Mouse (Mus musculus) macrophage (primary cell): ENCODE measurements around the gene Mustn1. TPM values are rescaled to one million over a fixed set of nuclear protein-coding genes. Genes with fewer than 3 reads are reported as not detected.

ENCODE experiments used
- H3K27ac ChIP-seq: fragments of 350-480 bp; formaldehyde crosslinking; 2 replicates; pipeline ENCODE4 v1.9.0; 2021
- H3K36me3 ChIP-seq: fragments of 350-480 bp; formaldehyde crosslinking; 2 replicates; pipeline ENCODE4 v1.9.0; 2021; ENCODE audit errors: inconsistent target
- H3K4me3 ChIP-seq: fragments of 350-480 bp; formaldehyde crosslinking; 2 replicates; pipeline ENCODE4 v1.9.0; 2021; ENCODE audit errors: inconsistent target
- H3K79me2 ChIP-seq: fragments of 350-480 bp; formaldehyde crosslinking; 2 replicates; pipeline ENCODE4 v1.9.0; 2021; ENCODE audit errors: inconsistent target
- WGBS: methylation state at CpG from one replicate; pipeline ENCODE4 v1.1.7; 2026; ENCODE audit warnings: inconsistent platforms; ENCODE audit not compliant: missing documents; 5-methylcytosine and 5-hydroxymethylcytosine counted together
- polyA plus RNA-seq: library from polyadenylated mRNA; stranded (reverse); fragments of 250-400 nt; gene quantifications from 3 replicates; pipeline ENCODE4 v1.2.4, GENCODE M21; 2018; ENCODE audit warnings: inconsistent platforms
- total RNA-seq, 78 experiments: library from RNA; depleted of rRNA; stranded (reverse); fragments of 250-400 nt; gene quantifications; 1 replicate in 9 of 78; 2 replicates in 24 of 78; 3 replicates in 43 of 78; 4 replicates in 2 of 78; pipeline ENCODE4 v1.2.4; 2018; ENCODE audit warnings: inconsistent platforms in 56 of 78

The Mustn1 gene
- total RNA-seq (2018; cell fraction: chromatin; rRNA removed): 1 to 10 TPM in 22 of 26 experiments, under 1 TPM in 3, not detected in 1; 0.66 to 3.6 (median 2.0) TPM
- under 1 TPM in 4 of 26 experiments, not detected in 22; 0.17 to 0.33 (median 0.21) TPM for total RNA-seq (2018; cell fraction: cytosol; rRNA removed)
- total RNA-seq (2018; cell fraction: nucleus; rRNA removed): 1 to 10 TPM in 22 of 26 experiments, under 1 TPM in 3, not detected in 1; 0.58 to 3.6 (median 1.7) TPM
- 0.19 TPM in 1 of 3 replicates, not detected in the others for polyA plus RNA-seq

DNA sequence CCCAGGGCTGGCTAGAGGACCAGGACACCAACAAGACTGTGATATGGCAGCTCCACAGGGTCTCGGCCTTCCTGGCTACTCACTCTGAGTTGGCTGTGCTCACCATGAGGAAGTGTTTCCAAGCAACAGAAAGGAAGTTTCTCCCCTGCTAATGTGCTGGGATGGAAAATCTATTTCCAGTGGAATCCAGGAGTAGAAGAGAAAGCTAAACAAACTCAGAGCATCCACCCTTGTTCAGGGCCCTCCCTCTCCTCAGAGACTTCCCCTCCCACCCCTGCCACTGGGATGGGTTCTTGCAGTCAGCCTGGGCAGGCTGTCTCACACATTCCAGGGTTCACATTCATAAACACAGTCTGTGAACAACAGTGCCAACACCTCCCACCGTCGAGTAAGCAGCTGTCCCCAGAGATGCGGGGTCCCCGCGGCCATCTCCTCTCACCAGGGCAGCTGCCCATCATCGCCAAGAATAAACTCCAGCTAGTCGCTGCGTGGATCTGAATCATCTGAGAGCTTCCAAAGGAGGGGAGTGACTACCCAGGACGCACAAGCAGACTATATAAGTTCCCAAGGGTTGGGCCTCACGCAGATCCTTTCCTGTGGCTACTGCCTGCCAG, at the start of gene Mustn1:
Mustn1 (plus strand) TSS at position 243 of the 614 bp plus-strand sequence.
- no peak within 1 kb of the TSS for H3K27ac ChIP-seq
- WGBS: 84% methylated on average over 11 of the region's 11 CpGs
- no peak within 1 kb of the TSS for H3K4me3 ChIP-seq
- H3K79me2 ChIP-seq: no peaks in the 10 kb centered on the region
- no peaks in the 10 kb centered on the region for H3K36me3 ChIP-seq

DNA sequence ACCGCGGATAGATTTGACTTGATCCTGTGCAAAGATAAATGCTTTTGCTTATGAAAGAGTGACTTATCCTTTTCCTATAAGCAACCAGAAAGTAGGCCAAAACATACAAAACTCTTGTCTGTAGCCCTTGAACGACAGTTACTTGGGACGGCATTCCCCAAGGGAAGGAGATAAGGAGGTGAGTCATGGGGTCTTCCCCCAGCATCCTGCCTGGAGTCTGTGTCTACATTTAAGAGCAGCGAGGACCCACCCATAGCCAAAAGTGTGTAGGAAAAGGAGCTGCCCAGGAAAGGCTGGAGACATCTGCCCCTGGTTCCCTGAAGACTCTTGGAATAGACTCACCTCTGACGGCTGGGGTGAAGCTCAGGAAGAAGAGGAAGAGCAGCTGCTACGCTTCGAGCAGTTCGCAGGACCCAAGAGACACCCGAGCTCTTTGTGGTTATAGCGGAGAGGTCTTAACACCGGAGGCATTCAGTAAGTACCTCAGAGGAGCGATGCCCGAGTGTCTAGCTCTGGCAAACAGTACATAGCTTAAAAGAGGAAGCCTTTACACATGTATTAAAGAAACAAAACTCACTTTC, 41.5 kb upstream of the Mustn1 start:
- Histone ChIP-seq H3K27ac (no peak overlapping the region), H3K36me3 (no peaks in the 10 kb centered on the region), H3K79me2 (no peaks in the 10 kb centered on the region; the same call in 1 of the 2 replicates), H3K4me3 (no peak overlapping the region)
- WGBS: 88% methylated on average over 14 of the region's 14 CpGs

DNA sequence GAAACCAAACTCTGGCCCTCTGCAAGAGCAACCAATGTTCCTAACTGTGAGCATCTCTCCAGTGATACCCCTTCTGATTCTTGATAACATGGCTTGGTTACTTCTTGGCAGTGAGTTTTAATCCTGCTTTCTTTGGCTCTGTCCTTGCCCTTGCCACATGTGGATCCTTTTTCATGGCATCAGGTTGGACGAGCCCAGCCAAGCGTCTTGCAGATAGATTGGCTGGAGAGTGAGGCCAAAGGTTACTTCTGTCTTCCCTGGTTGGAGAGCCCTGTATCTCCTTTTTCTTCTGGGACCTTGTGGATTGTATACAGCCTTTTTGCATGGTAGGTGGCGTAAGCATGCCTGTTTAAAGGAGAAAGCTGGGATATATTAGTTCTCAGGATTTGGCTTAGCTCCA, 35.3 kb upstream of the Mustn1 start:
- no peak overlapping the region for H3K27ac ChIP-seq
- 100% methylated on average over 3 of the region's 3 CpGs for WGBS
- H3K36me3 ChIP-seq: no peaks in the 10 kb centered on the region
- H3K79me2 ChIP-seq: no peaks in the 10 kb centered on the region
- H3K4me3 ChIP-seq: no peak overlapping the region

DNA sequence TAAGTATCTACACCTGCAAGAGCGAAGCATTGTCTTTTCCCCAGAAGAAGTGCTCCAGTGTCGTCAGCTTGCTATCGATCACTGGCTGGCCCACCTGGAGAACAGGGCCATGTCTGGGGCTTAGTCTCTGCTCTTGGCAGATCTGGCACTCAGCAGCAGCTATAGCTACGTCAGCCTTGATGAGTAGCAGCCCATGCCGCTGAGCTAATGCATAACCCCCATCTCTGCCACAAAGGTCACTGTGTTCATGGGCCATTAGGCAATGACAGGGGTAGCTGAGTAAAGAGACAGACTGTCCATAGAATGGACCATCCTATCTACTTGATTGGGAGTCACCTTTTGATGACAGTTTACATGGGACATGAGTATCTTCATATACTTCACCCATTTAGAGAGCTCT, 28.5 kb upstream of the Mustn1 start:
- WGBS: 100% methylated on average over 5 of the region's 5 CpGs
- no peaks in the 10 kb centered on the region for H3K79me2 ChIP-seq
- H3K4me3 ChIP-seq: no peak overlapping the region
- no peaks in the 10 kb centered on the region for H3K36me3 ChIP-seq
- H3K27ac ChIP-seq: no peak overlapping the region

DNA sequence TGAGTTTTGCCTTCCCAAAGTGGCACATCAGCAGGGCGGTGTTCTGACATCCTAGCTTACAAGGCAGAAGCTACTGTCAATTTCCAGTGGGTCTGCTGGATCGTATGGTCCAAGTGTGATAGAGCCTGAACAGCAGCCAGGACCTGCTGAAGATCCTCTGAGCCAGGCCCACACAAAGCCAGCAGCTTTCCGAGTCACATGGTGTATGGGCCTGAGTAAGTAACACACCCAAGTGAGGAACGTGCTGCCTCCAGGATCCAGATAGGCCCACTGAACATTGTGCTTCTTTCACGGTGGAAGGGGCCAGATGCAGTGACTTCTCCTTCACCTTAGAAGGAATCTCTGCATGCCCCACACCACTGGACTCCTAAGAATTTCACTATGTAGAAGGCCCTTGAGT, 26.7 kb upstream of the Mustn1 start:
- Histone ChIP-seq H3K4me3 (no peak overlapping the region), H3K79me2 (no peaks in the 10 kb centered on the region), H3K36me3 (no peaks in the 10 kb centered on the region), H3K27ac (no peak overlapping the region)
- 95% methylated on average over 5 of the region's 5 CpGs for WGBS

DNA sequence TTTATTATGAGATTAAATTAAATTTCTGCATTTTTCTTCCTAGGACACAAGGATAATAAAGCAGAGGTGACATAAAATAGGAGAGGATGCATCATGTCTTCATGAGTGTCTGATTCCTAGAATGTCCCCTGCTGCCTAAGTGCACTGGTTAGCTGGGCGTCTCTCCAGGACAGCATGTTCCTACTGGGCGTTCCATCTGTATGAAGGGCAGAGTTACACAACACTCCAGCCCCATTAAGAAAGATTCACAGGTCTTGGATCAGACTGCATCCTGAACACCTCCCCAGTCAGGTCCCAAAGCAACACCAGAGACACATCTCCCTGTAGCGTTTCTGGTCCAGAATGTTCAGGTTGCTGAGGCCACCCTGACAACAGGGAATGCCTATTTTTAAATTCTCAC, 23.7 kb upstream of the Mustn1 start:
- 90% methylated on average over 3 of the region's 3 CpGs for WGBS
- H3K79me2 ChIP-seq: no peaks in the 10 kb centered on the region
- no peak overlapping the region for H3K27ac ChIP-seq
- H3K36me3 ChIP-seq: no peaks in the 10 kb centered on the region
- no peak overlapping the region for H3K4me3 ChIP-seq

DNA sequence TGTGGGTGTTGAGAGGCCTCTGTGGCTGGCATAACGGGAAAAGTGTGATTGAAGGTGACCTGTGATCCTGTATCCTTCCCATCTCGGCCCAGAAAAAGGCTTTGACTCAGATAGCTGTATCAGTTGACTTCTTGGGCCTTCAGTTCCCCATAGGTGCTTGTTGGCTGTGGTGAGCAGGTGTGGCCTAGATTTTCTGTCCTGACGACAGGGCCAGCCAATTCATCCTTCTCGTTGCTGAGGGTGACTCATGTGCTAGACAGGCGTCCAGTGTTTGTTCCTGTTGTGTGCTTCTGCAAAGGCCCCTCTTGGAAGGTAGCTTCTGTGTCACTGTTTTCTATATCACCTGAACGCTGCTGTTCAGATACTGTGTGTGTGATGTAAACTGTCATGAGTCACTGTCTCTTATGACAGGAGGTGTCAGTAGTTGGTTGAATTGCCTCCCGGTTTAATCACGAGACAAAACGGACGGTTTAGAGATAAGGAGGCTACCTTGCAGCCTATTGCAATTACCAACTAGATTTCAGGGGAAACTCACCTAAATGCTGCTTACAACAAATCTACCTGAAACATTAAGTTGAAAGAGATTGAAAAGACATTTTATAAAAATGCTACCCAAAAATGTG, 22.0 kb upstream of the Mustn1 start:
- Histone ChIP-seq H3K4me3 (no peak overlapping the region), H3K79me2 (no peaks in the 10 kb centered on the region), H3K27ac (no peak overlapping the region), H3K36me3 (no peaks in the 10 kb centered on the region)
- whole genome bisulfite sequencing: 89% methylated on average over 10 of the region's 10 CpGs

DNA sequence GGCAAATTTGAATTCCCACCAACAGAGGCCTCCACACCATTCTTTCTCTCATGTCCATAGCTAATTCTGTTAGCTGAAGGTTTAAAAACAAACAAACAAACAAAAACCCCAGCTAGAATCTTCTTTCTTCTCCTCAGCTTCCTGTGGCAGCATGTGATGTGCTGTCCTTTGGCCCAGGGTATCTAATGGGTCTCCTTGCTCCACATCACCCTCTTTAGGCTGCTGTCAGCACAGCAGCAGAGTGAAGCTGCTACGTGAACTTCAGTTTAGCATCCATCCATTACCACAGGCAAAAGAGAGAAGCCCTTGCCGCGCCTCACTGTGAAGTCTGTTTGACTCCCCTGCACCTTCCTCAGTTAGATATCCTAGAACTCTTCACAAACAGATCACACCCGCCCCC, 21.0 kb upstream of the Mustn1 start:
- Histone ChIP-seq H3K79me2 (no peaks in the 10 kb centered on the region), H3K4me3 (no peak overlapping the region), H3K27ac (no peak overlapping the region), H3K36me3 (no peaks in the 10 kb centered on the region)
- 89% methylated on average over 4 of the region's 4 CpGs for WGBS

DNA sequence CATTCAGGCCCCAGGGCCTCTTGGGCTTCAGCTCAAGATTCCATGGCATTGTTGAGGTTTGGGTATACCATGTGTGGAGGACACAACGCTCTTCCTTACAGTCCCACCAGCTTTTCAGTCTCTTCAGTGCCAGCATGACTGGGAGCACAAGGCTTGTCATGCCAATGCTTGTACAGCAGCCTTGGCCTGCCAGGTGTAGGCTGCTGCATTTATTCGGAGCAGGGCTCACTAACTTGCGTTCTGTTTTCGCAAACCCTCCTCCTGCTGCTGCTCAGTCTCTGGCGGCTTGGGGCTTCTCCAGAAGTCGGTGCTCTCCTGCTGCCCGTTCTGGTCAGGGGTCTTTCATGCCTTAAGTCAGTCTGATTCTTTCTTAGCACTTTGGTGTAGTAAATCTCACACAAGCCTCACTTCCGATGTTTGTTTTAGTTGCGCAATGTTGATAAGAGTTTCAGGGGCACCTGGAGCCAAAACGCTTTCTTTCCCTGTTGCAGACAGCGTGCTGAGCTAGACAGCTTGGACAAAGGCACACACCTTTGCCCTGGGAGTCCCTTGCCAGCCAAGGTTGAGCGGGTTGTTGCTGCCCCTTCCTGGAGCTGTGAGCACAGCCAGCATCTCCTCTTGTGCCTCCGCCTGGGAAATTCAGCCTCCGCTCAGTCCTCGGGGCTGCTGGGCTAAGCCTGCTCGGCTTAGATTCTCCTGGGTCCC, 17.4 kb upstream of the Mustn1 start:
- H3K79me2 ChIP-seq: no peaks in the 10 kb centered on the region
- H3K36me3 ChIP-seq: no peaks in the 10 kb centered on the region
- H3K4me3 ChIP-seq: no peak overlapping the region
- WGBS: 79% methylated on average over 15 of the region's 16 CpGs
- H3K27ac ChIP-seq: no peak overlapping the region

DNA sequence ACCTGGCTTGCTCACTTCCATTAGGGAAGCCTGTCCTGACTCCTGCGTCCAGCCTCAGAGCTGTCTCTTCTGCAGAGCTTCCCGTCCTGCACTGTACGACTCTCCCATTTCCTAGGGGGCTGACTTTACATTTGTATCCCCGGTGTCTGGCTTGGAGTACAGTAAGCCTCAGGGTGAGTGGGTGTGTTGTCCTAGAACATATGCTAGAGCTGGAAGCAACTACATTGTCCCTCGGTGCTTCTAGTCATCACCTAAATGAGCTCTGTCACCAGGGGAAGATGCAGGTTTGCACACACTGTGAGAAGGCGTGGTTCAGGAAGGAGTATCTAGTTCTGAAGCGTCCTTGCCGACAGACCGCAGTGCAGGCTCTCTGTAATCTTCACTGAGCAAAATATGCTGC, 16.6 kb upstream of the Mustn1 start:
- H3K4me3 ChIP-seq: no peak overlapping the region
- H3K36me3 ChIP-seq: no peaks in the 10 kb centered on the region
- no peaks in the 10 kb centered on the region for H3K79me2 ChIP-seq
- H3K27ac ChIP-seq: no peak overlapping the region
- 96% methylated on average over 9 of the region's 9 CpGs for WGBS

DNA sequence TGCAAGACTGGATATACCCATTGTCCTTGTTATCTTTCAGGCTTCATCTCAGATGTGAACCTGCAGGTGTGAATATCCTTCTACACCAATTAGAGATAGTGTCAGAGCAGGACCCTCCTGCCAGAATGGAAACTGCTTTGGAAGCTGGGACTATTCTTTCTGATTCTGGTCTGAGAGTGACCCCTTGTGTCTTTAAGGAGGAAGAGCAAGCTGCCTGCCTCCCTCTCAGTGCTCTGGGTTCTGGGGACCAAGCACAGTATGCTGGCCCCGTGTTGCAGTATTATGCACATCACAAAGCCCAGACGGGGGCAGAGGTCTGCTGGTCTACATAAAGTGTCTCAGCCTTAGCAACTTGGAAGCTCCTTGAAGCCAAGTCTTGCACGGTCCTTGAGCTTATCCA, 13.7 kb upstream of the Mustn1 start:
- H3K4me3 ChIP-seq: no peak overlapping the region
- no peaks in the 10 kb centered on the region for H3K79me2 ChIP-seq
- no peaks in the 10 kb centered on the region for H3K36me3 ChIP-seq
- no peak overlapping the region for H3K27ac ChIP-seq
- WGBS: 87% methylated on average over 3 of the region's 3 CpGs

DNA sequence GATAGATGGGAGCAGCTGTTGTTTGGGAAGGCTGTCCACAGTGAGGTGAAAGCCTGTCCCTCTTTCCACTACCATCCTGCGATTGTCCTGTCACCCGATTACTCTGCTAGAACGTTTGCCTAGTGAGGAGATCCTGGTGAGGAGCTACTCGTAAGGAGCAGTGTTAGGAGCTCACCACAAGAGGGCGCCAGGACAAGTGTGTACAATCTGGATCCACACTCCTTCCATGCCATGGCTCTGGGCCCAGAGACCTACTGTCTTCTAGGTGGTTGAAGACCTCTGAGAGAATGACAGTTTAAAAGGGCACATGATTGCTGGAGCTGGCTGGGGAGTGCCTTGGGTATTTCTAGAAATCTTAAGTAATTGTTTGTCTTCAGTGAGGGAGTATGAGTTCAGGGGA, 12.0 kb upstream of the Mustn1 start:
- Histone ChIP-seq H3K79me2 (no peaks in the 10 kb centered on the region), H3K4me3 (no peak overlapping the region), H3K27ac (no peak overlapping the region), H3K36me3 (no peaks in the 10 kb centered on the region; the same call in 1 of the 2 replicates)
- WGBS: 45% methylated on average over 5 of the region's 5 CpGs

DNA sequence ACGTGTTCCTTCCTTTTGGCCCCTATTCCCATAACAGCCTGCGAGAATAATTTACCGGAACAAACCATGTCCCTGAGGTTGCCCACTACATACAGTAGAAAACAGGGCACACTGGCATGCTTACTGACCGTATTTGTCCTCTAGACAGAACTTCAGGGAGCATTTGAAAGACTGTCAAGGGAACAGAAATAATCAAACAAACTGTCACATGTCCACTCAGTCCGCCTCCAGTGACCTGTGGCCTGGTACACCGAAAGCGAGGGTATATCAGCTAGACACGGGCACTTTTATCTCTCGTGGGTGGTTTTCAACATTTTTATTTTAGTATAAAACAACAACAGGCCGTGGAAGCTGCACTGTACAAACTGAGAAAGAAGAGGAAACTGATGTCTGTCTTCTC, 10.2 kb upstream of the Mustn1 start:
- H3K79me2 ChIP-seq: no peaks in the 10 kb centered on the region
- WGBS: 87% methylated on average over 9 of the region's 10 CpGs
- no peak overlapping the region for H3K27ac ChIP-seq
- no peak overlapping the region for H3K4me3 ChIP-seq
- no peaks in the 10 kb centered on the region; the same call in 1 of the 2 replicates for H3K36me3 ChIP-seq

DNA sequence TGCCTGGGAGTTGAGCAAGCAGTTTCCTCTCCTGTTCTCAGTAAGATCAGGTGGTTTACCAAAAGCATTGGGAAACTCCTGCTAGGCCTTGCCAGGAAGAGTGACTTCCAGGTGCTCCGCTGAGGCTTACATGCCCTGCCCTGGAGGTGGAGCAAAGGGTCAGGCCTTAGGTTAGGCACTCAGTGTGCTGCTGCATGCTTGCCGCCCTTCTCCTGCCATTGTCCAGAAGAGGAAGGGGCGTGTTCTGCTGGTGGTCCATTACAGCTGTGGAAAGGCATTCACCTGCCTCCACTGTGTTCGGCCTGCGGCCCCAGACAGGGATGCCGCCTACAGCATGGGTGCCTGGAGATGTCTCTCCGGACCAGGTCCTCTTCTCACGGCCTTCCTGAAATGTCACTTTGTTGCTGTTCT, 9.6 kb upstream of the Mustn1 start:
- 92% methylated on average over 8 of the region's 8 CpGs for WGBS
- no peaks in the 10 kb centered on the region for H3K79me2 ChIP-seq
- no peak overlapping the region for H3K27ac ChIP-seq
- H3K4me3 ChIP-seq: no peak overlapping the region
- H3K36me3 ChIP-seq: no peaks in the 10 kb centered on the region; the same call in 1 of the 2 replicates
